Mouse (Mus musculus): ENCODE data around the gene Klhdc8b. TPM values are rescaled to one million over a fixed set of nuclear protein-coding genes. Genes with fewer than 3 reads are reported as not detected.

Klhdc8b gene
- polyA plus RNA-seq, 1 experiment, result 21.0 TPM

DNA sequence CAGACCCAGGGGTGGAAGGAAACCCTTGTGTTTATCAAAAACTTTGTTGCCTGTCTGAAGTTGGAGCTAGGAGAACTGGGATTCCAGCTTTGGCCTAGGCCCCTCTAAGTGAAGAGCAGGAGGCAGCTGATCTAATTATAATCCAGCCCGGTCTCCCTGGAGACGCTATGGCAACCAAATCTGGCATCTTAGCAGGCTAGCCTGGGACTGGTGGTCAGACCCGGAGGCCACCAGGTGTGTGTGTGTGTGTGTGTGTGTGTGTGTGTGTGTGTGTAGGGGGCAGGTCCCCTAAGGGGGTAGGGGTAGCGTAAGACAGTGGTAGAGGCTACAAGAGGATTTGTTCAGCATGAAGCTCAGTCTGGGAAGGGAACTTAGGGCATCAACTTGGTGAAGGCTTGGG, 11.5 kb downstream of the Klhdc8b start:
- H3K27me3 ChIP-seq (ENCODE audit: control insufficient read depth, insufficient read depth, low read length), result no peaks in the 10 kb centered on the region
- WGBS, result 79% methylated on average over 4 of the region's 4 CpGs
- H3K4me3 ChIP-seq (ENCODE audit: control insufficient read depth, insufficient read depth, low read length), result no peak overlapping the region
- no peak for DNase-seq
- TF ChIP-seq CTCF (IDR thresholded peaks at IDR 0.05; ENCODE audit: borderline replicate concordance, control insufficient read depth, extremely low read depth, insufficient read depth, low read length, poor library complexity), result no peak
- TF ChIP-seq POLR2A (IDR thresholded peaks at IDR 0.05; ENCODE audit: control insufficient read depth, extremely low read depth, insufficient read depth, low read length, poor library complexity), result no peak
- peaks cover 13% of the 10 kb centered on the region for H3K4me1 ChIP-seq (replicated peaks; ENCODE audit: control insufficient read depth, insufficient read depth, low read length)
- H3K27ac ChIP-seq (ENCODE audit: control insufficient read depth, insufficient read depth, low read length), result no peak overlapping the region
- H3K36me3 ChIP-seq (ENCODE audit: control insufficient read depth, insufficient read depth, low read length), result no peaks in the 10 kb centered on the region

DNA sequence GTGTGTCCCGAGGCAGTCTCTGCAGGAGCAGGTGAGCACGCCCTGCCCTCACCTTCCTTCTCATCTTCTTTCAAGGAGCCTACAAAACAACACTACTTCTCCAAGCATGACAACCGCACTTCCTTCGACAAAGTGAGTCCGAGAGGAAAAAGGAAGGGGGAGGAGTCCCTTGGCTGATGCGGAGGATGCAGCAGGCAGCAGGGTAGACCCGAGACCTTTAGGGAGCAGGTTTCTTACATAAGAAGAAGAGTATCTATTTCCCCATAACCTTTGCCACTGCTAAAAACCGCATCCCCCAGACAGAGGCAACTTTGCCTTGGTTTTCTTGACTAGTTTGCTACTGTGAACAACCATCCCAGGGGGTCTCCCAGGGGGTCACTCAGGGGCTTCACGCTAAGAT, 16.3 kb downstream of the Klhdc8b start:
- no peak for DNase-seq
- 22% methylated on average over 9 of the region's 9 CpGs for WGBS
- H3K27ac ChIP-seq (ENCODE audit: control insufficient read depth, insufficient read depth, low read length), result no peak overlapping the region
- no peaks in the 10 kb centered on the region for H3K36me3 ChIP-seq (ENCODE audit: control insufficient read depth, insufficient read depth, low read length)
- TF ChIP-seq CTCF (IDR thresholded peaks at IDR 0.05; ENCODE audit: borderline replicate concordance, control insufficient read depth, extremely low read depth, insufficient read depth, low read length, poor library complexity) (no peak), POLR2A (IDR thresholded peaks at IDR 0.05; ENCODE audit: control insufficient read depth, extremely low read depth, insufficient read depth, low read length, poor library complexity) (no peak)
- H3K4me3 ChIP-seq (ENCODE audit: control insufficient read depth, insufficient read depth, low read length), result no peak overlapping the region
- H3K4me1 ChIP-seq (replicated peaks; ENCODE audit: control insufficient read depth, insufficient read depth, low read length), result peaks cover 15% of the 10 kb centered on the region
- H3K27me3 ChIP-seq (ENCODE audit: control insufficient read depth, insufficient read depth, low read length), result no peaks in the 10 kb centered on the region

DNA sequence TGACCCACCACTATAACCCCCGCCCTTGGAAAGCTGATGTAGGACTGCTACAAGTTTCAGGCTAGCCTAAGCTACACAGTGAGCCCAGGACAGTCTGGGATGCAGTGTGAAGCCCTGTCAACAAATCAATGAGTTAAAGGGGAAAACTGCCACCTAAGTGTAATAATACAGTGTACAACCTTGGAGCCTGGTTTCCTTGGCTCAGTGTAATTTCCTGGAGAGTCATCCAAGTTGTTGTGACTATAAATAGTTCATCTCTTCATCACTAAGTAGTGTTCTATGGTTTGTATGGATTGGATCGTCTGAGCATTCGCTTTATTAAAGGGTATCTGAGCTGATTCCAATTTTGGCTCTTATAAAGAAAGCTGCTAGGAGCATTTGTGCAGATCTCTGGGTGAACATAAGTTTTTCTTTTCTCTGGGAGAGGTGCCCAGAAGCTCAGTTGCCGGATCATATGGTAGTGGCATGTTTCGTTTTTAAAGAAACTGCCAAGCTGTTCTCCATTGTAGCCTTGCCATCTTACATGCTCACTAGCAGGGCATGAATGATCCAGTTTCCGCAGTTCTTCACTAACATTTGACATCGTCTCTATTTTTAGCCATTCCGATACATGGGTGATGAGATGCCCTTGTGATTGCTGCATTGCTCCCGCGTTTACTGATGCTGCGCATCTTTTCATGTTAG, 20.0 kb downstream of the Klhdc8b start:
- Histone ChIP-seq H3K27ac (ENCODE audit: control insufficient read depth, insufficient read depth, low read length) (no peak overlapping the region), H3K4me1 (replicated peaks; ENCODE audit: control insufficient read depth, insufficient read depth, low read length) (peaks cover 15% of the 10 kb centered on the region), H3K27me3 (ENCODE audit: control insufficient read depth, insufficient read depth, low read length) (no peaks in the 10 kb centered on the region), H3K4me3 (ENCODE audit: control insufficient read depth, insufficient read depth, low read length) (no peak overlapping the region), H3K36me3 (ENCODE audit: control insufficient read depth, insufficient read depth, low read length) (no peaks in the 10 kb centered on the region)
- 97% methylated on average over 11 of the region's 11 CpGs for WGBS
- TF ChIP-seq CTCF (IDR thresholded peaks at IDR 0.05; ENCODE audit: borderline replicate concordance, control insufficient read depth, extremely low read depth, insufficient read depth, low read length, poor library complexity), result no peak
- no peak for TF ChIP-seq POLR2A (IDR thresholded peaks at IDR 0.05; ENCODE audit: control insufficient read depth, extremely low read depth, insufficient read depth, low read length, poor library complexity)
- DNase-seq, result no peak

DNA sequence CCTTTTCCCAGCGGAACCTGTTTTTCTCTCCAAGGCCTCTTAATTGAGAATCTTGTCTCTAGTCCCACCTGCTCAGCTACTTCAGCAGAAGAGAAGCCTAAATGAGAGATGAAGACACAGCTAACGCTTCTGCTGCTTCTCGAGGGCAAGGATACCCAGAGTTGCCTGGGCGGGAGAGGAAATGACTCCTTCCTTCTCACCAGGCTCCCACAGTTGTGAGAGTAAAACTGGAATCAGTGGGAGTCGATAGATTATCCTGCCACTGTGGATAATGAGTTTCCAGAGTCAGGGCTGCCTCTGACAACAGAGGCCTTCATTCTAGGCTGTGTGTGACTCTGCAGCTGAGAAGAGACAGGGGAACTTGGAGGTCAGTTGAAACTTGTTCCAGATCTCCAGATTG, 20.9 kb downstream of the Klhdc8b start:
- 86% methylated on average over 5 of the region's 5 CpGs for WGBS
- Histone ChIP-seq H3K36me3 (ENCODE audit: control insufficient read depth, insufficient read depth, low read length) (no peaks in the 10 kb centered on the region), H3K4me1 (replicated peaks; ENCODE audit: control insufficient read depth, insufficient read depth, low read length) (peaks cover 12% of the 10 kb centered on the region), H3K27me3 (ENCODE audit: control insufficient read depth, insufficient read depth, low read length) (no peaks in the 10 kb centered on the region), H3K4me3 (ENCODE audit: control insufficient read depth, insufficient read depth, low read length) (no peak overlapping the region), H3K27ac (ENCODE audit: control insufficient read depth, insufficient read depth, low read length) (no peak overlapping the region)
- TF ChIP-seq CTCF (IDR thresholded peaks at IDR 0.05; ENCODE audit: borderline replicate concordance, control insufficient read depth, extremely low read depth, insufficient read depth, low read length, poor library complexity), result no peak
- TF ChIP-seq POLR2A (IDR thresholded peaks at IDR 0.05; ENCODE audit: control insufficient read depth, extremely low read depth, insufficient read depth, low read length, poor library complexity), result no peak
- DNase-seq, result no peak

DNA sequence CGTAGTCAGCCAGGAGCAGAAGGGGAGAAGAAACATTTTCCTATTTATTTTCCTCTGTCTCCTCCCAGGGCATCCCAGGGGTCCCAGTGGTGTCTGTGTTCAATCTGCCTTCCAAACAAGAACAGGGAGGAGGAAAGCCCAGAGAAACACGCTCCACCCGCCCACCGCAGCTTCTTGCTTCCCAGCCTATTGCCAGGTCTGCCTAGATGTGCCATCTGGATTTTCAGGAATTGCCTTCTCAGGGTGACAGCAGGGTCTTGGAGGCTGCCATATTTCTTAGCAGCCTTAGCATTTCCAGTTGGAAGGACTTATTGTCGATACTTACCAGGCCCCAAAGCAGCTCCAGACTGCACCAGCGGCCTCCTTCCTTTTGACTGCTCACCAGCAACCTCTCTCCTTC, 22.2 kb downstream of the Klhdc8b start:
- Histone ChIP-seq H3K27ac (ENCODE audit: control insufficient read depth, insufficient read depth, low read length) (no peak overlapping the region), H3K4me3 (ENCODE audit: control insufficient read depth, insufficient read depth, low read length) (no peak overlapping the region), H3K4me1 (replicated peaks; ENCODE audit: control insufficient read depth, insufficient read depth, low read length) (peaks cover 2% of the 10 kb centered on the region), H3K27me3 (ENCODE audit: control insufficient read depth, insufficient read depth, low read length) (no peaks in the 10 kb centered on the region), H3K36me3 (ENCODE audit: control insufficient read depth, insufficient read depth, low read length) (no peaks in the 10 kb centered on the region)
- WGBS, result 94% methylated on average over 6 of the region's 6 CpGs
- DNase-seq, result no peak
- TF ChIP-seq CTCF (IDR thresholded peaks at IDR 0.05; ENCODE audit: borderline replicate concordance, control insufficient read depth, extremely low read depth, insufficient read depth, low read length, poor library complexity) (no peak), POLR2A (IDR thresholded peaks at IDR 0.05; ENCODE audit: control insufficient read depth, extremely low read depth, insufficient read depth, low read length, poor library complexity) (no peak)

DNA sequence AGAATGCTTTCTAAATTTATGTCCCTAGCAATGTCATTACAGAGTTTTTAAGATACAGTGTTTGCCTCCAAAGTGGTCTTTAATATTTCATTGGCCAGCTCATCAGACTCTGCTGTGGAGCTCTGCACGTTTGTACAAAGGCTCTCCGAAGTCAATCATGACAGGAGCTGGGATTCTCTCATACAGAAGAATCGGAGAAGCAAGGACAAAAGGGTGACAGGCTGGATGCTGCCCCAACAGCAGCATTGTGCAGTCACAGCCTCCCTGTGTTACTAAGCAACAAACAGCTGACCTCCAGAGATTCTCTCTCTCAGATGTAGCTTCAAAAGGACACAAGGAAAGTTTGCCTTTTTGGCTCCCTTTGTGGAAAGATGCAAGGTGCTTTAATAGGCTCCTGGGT, 25.2 kb downstream of the Klhdc8b start, which contains the start of gene BC048562:
Gene BC048562 (plus strand): TSS at position 301 of the 400 bp plus-strand sequence.
- no peaks in the 10 kb centered on the region for H3K36me3 ChIP-seq (ENCODE audit: control insufficient read depth, insufficient read depth, low read length)
- no peak within 1 kb of the TSS for H3K4me3 ChIP-seq (ENCODE audit: control insufficient read depth, insufficient read depth, low read length)
- peaks cover 3% of the 10 kb centered on the region; the same call in 1 of the 2 replicates for H3K4me1 ChIP-seq (replicated peaks; ENCODE audit: control insufficient read depth, insufficient read depth, low read length)
- DNase-seq, result no peak
- TF ChIP-seq POLR2A (IDR thresholded peaks at IDR 0.05; ENCODE audit: control insufficient read depth, extremely low read depth, insufficient read depth, low read length, poor library complexity) (no peak), CTCF (IDR thresholded peaks at IDR 0.05; ENCODE audit: borderline replicate concordance, control insufficient read depth, extremely low read depth, insufficient read depth, low read length, poor library complexity) (no peak)
- WGBS, result 93% methylated on average over 3 of the region's 3 CpGs
- no peaks in the 10 kb centered on the region for H3K27me3 ChIP-seq (ENCODE audit: control insufficient read depth, insufficient read depth, low read length)
- no peak within 1 kb of the TSS for H3K27ac ChIP-seq (ENCODE audit: control insufficient read depth, insufficient read depth, low read length)

Data from thymus, adult 2 months (tissue).